Mouse (Mus musculus) embryonic facial prominence, embryonic 13.5 days (tissue): ENCODE results near the gene Mre11a. TPM values are rescaled to one million over a fixed set of nuclear protein-coding genes. Genes with fewer than 3 reads are reported as not detected.

Experiments
- ATAC-seq: fragments of 200-750 bp; cut with Nextera tagmentation; 2 replicates; pipeline ENCODE4 v1.8.0; 2017; ENCODE audit warnings: low read depth; ENCODE audit not compliant: insufficient number of reproducible peaks, insufficient read depth, low FRiP score, low TSS enrichment
- H3K27ac ChIP-seq: fragments of 300-500 bp; sonication (generic); 2 replicates; pipeline ENCODE4 v1.5.1; 2015; ENCODE audit warnings: moderate library complexity, mild to moderate bottlenecking, inconsistent platforms
- H3K27me3 ChIP-seq: fragments of 300-500 bp; sonication (generic); 2 replicates; pipeline ENCODE4 v1.6.1; 2015; ENCODE audit warnings: mild to moderate bottlenecking, inconsistent platforms
- H3K36me3 ChIP-seq: fragments of 300-500 bp; sonication (generic); 2 replicates; pipeline ENCODE4 v1.6.1; 2015; ENCODE audit warnings: mild to moderate bottlenecking, inconsistent platforms
- H3K4me1 ChIP-seq: fragments of 300-500 bp; sonication (generic); 2 replicates; pipeline ENCODE4 v1.6.1; 2015; ENCODE audit warnings: inconsistent platforms
- H3K4me2 ChIP-seq: fragments of 300-500 bp; sonication (generic); 2 replicates; pipeline ENCODE4 v1.6.1; 2015; ENCODE audit warnings: moderate library complexity, mild to moderate bottlenecking, inconsistent platforms
- H3K4me3 ChIP-seq: fragments of 300-500 bp; sonication (generic); 2 replicates; pipeline ENCODE4 v1.5.1; 2015; ENCODE audit warnings: mild to moderate bottlenecking, inconsistent platforms
- H3K9ac ChIP-seq: fragments of 300-500 bp; sonication (generic); 2 replicates; pipeline ENCODE4 v1.6.1; 2015; ENCODE audit warnings: mild to moderate bottlenecking, inconsistent platforms
- H3K9me3 ChIP-seq: fragments of 300-500 bp; sonication (generic); 2 replicates; pipeline ENCODE4 v1.6.1; 2016; ENCODE audit warnings: inconsistent platforms
- WGBS: fragments of 180-500 bp; shearing (Covaris S2); methylation state at CpG from one replicate; pipeline ENCODE4 v1.1.7; 2015; ENCODE audit warnings: mixed read lengths; 5-methylcytosine and 5-hydroxymethylcytosine counted together
- polyA plus RNA-seq: library from polyadenylated mRNA; unstranded; fragments of >200 nt; fragmentation: Nextera tagmentation; extraction: Ambion mirVana; gene quantifications from 2 replicates; pipeline ENCODE4 v1.2.1, GENCODE M21; 2015

The Mre11a gene
- polyA plus RNA-seq, 1 experiment from 2014 or later, result 27.9 TPM

DNA sequence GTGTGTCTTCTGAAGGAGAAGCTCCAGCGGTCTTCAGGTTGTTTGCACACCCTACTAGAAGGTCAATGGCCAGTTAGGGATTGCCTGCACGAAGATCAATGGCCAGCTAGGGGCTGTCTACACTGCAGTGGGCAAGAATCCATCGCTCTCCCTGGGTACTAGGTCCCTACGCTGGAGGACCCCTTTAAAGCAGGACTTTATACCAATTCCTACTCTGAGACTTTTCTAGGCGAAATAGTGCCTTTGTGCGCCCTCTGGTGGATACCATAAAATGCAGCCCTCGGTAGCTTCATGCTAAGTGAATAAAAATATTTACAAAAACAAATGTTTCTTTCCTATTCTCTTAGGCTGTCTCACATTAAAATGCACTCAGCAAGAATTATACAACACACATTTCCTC is 19.7 kb upstream of the Mre11a start:
- Histone ChIP-seq H3K9me3 (no peaks in the 10 kb centered on the region), H3K9ac (no peak overlapping the region), H3K4me1 (0 out of 2 replicates have a peak, but pooled peaks cover 4% of the 10 kb centered on the region), H3K27me3 (peaks cover 9% of the 10 kb centered on the region), H3K4me3 (no peak overlapping the region), H3K36me3 (no peaks in the 10 kb centered on the region), H3K27ac (no peak overlapping the region), H3K4me2 (no peak overlapping the region)
- 0 out of 2 replicates have a peak, but pooled peaks have one; percentile 48 for ATAC-seq
- WGBS, result 23% methylated on average over 7 of the region's 7 CpGs

DNA sequence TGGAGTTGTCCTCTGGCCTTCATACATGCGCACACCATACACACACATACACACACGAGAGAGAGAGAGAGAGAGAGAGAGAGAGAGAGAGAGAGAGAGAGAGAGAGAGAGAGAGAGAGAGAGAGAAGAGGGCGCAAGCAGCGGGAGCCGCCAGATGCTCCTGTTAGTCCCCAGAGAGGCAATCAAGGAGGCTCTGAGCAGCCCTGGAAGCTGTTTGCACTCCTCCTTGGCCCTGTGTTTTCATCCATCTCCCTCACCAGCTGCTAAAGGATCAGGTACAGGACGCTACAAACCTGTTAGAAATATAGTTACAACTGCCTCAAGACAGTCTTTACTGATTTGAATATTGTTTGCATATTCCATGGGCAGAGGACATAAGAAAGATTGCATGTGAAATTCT is 14.6 kb upstream of the Mre11a start:
- Histone ChIP-seq H3K4me2 (no peak overlapping the region), H3K9me3 (no peaks in the 10 kb centered on the region), H3K27ac (no peak overlapping the region), H3K36me3 (no peaks in the 10 kb centered on the region), H3K4me1 (peaks cover 8% of the 10 kb centered on the region), H3K27me3 (peaks cover 22% of the 10 kb centered on the region), H3K4me3 (no peak overlapping the region), H3K9ac (no peak overlapping the region)
- no peak for ATAC-seq
- 51% methylated on average over 6 of the region's 6 CpGs for WGBS

DNA sequence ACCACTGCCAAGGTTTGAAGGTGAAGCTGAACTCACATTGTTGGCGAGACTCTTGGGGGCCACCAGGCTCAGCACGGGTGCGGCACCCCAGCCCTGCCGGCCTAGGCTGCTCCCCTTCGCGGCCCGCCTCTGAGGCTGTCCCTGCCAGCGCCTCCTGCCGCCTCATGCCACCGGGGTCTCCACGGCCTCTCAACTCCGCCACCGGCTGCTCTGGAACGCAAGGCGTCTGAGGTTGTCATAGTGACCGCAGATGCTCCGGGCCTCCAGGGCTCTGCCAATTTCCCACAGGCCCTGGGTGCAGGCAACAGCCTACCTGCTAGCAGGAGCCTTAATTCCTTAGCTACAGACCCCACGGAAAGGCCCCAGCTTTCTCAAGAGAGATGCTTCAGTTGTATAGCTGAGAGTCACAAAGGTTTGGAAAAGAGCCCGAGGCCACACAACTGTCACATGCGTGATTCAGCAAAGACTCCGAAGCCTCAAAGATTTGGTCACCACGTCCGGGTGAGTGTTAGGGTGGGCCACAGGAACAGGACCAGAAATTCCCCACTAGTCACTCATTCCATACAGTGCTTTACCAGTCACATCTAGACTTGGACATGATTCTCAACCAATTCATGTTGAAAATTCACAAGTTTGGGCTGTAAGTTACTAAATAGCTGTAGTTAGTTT is 13.5 kb upstream of the Mre11a start, which contains the start of gene 1700012B09Rik:
1700012B09Rik (minus strand) TSS at position 228 of the 669 bp plus-strand sequence.
- Histone ChIP-seq H3K9ac (peak within 1 kb of the TSS; percentile 49; the same call in 1 of the 2 replicates), H3K36me3 (no peaks in the 10 kb centered on the region), H3K4me3 (no peak within 1 kb of the TSS), H3K27me3 (peaks cover 22% of the 10 kb centered on the region), H3K4me2 (peak within 1 kb of the TSS; percentile 44), H3K9me3 (no peaks in the 10 kb centered on the region), H3K4me1 (peaks cover 8% of the 10 kb centered on the region), H3K27ac (no peak within 1 kb of the TSS)
- ATAC-seq, result no peak; the same call in 1 of the 2 replicates
- 17% methylated on average over 23 of the region's 23 CpGs for WGBS

DNA sequence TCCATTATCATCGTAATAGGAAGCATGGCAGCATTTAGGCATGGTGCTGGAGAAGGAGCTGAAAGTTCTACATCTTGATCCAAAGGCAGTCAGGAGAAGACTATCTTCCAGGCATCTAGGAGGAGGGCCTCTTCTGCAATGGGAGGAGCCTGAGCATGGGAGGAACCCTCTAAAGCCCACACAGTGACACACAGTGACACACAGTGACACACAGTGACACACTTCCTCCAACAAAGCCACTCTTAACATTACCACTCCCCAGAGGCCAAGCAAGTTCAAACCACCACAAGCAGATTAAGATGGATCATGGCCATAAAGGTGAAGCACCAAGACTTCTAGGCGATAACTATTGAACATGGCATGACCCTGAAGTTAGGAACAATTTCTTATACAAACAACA is 12.4 kb upstream of the Mre11a start:
- H3K36me3 ChIP-seq, result no peaks in the 10 kb centered on the region
- H3K4me1 ChIP-seq, result peaks cover 8% of the 10 kb centered on the region
- no peaks in the 10 kb centered on the region for H3K9me3 ChIP-seq
- no peak overlapping the region for H3K9ac ChIP-seq
- H3K27me3 ChIP-seq, result peaks cover 22% of the 10 kb centered on the region
- no peak overlapping the region for H3K4me3 ChIP-seq
- ATAC-seq, result no peak
- WGBS, result 90% methylated on average over 2 of the region's 2 CpGs
- H3K4me2 ChIP-seq, result no peak overlapping the region
- no peak overlapping the region for H3K27ac ChIP-seq

DNA sequence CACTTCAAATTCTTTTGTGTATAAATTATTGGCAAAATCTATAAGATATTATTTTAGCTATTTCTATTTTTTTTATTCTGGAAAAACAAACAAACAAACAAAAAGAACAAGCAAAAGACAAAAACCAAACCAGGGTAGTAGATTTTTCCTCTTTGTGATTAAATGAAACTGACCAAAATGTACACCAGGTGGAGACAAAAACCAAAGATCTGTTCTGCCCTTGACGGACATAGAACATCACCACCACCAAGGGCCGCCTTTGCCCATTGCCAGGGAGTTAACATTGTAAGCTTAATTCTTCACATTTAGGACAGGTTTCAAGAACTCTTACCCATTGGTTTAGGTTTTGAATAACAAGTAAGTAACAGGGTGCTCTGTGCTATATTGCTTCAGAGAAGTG is 10.6 kb upstream of the Mre11a start:
- no peaks in the 10 kb centered on the region for H3K36me3 ChIP-seq
- H3K27ac ChIP-seq, result no peak overlapping the region
- H3K4me3 ChIP-seq, result no peak overlapping the region
- peaks cover 8% of the 10 kb centered on the region for H3K4me1 ChIP-seq
- no peaks in the 10 kb centered on the region for H3K9me3 ChIP-seq
- no peak overlapping the region for H3K4me2 ChIP-seq
- no peak overlapping the region for H3K9ac ChIP-seq
- ATAC-seq, result no peak
- 46% methylated on average over 2 of the region's 2 CpGs for WGBS
- H3K27me3 ChIP-seq, result peaks cover 19% of the 10 kb centered on the region

DNA sequence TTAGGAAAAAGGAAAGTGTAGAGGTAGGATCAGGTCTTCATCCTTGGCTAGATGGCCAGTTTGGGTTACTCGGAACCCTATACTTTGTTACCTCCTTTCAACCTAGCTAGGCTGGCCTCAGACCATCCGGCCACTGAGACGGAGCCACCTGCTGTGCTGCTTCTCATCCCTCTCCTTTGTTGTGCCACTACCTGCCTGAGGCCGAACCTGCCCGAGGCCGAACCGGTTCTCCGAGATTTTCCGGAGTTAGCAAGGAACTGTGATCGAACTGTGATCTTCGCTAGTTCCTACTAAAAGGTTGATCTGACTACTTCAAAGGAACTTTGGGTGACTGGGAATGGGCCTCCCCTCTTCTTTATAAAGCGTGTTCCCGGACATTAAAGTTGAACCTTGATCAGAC is 6.1 kb upstream of the Mre11a start:
- H3K9ac ChIP-seq, result no peak overlapping the region
- H3K27ac ChIP-seq, result no peak overlapping the region
- H3K4me2 ChIP-seq, result no peak overlapping the region
- ATAC-seq, result no peak
- H3K4me3 ChIP-seq, result no peak overlapping the region
- no peaks in the 10 kb centered on the region for H3K9me3 ChIP-seq
- H3K36me3 ChIP-seq, result peaks cover 28% of the 10 kb centered on the region
- no peaks in the 10 kb centered on the region for H3K27me3 ChIP-seq
- WGBS, result 27% methylated on average over 13 of the region's 13 CpGs
- no peaks in the 10 kb centered on the region for H3K4me1 ChIP-seq

DNA sequence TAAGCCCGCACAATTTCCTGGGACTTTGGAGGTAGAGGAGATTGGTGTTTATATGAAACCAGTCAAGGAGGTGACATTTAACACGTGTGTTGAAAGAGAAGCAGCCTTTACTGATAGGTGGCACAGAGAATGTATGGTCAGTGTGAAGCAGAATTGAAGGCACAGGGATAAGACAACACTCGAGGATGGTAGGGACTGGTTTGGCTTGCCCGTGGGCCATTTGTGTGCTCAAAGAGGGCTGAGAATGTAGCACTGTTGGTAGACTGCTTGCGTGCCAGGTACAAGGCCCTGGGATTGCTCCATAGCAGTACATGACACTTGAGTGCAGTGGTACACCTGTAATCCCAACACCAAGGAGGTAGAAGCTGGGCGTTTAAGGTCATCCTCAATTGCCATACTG is 2.9 kb downstream of the Mre11a start:
- WGBS, result 90% methylated on average over 6 of the region's 6 CpGs
- peaks cover 3% of the 10 kb centered on the region; the same call in 1 of the 2 replicates for H3K4me1 ChIP-seq
- peaks cover 42% of the 10 kb centered on the region for H3K36me3 ChIP-seq
- H3K27me3 ChIP-seq, result no peaks in the 10 kb centered on the region
- no peak overlapping the region for H3K4me2 ChIP-seq
- no peaks in the 10 kb centered on the region for H3K9me3 ChIP-seq
- H3K27ac ChIP-seq, result no peak overlapping the region
- H3K9ac ChIP-seq, result no peak overlapping the region
- no peak overlapping the region for H3K4me3 ChIP-seq
- no peak for ATAC-seq

DNA sequence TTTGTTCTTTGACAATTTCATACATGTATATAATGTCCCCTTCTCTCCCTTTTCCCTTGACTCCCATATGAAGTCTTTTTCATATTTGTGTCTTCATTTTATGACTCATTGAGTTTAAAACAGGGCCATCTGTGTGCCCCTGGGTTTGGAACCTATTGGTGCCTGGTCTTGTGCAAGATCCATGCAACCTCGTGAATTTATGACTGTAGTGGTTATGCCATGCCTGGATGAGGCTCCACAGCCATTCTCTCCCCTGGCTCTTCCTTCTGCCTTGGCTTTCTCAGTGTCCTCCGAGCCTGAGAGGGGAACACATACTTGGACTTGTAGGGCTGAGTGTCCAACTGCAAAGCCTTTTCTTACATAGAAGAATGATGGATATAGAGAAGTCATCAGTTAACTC is 21.3 kb downstream of the Mre11a start:
- H3K4me3 ChIP-seq, result no peak overlapping the region
- no peak for ATAC-seq
- no peaks in the 10 kb centered on the region for H3K27me3 ChIP-seq
- H3K4me2 ChIP-seq, result no peak overlapping the region
- no peak overlapping the region for H3K27ac ChIP-seq
- H3K4me1 ChIP-seq, result no peaks in the 10 kb centered on the region
- no peak overlapping the region for H3K9ac ChIP-seq
- no peaks in the 10 kb centered on the region for H3K9me3 ChIP-seq
- 91% methylated on average over 2 of the region's 2 CpGs for WGBS
- H3K36me3 ChIP-seq, result peaks cover 73% of the 10 kb centered on the region

DNA sequence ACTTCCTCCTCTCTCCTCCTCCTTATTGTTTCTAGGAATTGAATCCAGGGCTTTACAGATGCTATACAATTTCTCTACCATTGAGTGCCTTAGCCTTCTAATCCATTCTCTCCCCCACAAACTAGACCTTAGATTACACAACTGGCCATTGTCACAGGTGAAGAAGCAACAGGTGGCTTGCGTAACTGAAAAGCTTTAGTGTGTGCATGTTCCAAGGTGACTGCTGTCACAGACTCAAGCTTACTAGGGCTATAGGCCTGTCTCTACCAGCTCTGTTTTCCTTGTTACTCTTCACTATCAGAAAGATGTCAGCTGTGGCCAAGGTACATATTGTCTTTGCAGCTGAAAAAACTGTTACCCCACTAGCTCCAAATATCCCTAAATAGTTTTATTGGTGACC is 22.3 kb downstream of the Mre11a start:
- no peak overlapping the region for H3K4me3 ChIP-seq
- H3K9ac ChIP-seq, result no peak overlapping the region
- no peak overlapping the region for H3K4me2 ChIP-seq
- no peak for ATAC-seq
- no peaks in the 10 kb centered on the region for H3K27me3 ChIP-seq
- H3K27ac ChIP-seq, result no peak overlapping the region
- WGBS, result 98% methylated on average over 1 of the region's 1 CpGs
- H3K4me1 ChIP-seq, result no peaks in the 10 kb centered on the region
- H3K36me3 ChIP-seq, result peaks cover 72% of the 10 kb centered on the region
- H3K9me3 ChIP-seq, result no peaks in the 10 kb centered on the region

DNA sequence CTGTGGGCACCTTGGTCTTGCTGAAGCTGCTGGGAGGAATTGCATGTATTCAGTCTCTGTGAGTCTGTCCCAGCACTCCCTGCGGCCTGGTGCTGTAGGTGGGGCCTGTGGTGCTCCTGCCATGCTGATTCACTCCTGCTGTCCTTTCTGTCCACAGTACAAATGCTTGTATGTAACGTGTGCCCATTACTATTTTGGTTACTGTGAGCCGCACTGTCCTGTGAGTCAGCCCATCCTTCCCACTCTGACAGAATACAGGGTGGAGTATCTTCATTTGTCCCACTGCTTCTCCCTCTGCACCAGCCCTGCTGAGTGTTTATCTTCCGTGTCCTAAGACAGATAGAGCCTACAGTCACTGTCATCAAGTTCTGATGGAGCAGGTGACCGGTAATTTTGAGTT is 25.7 kb downstream of the Mre11a start:
- ATAC-seq, result no peak
- H3K27me3 ChIP-seq, result no peaks in the 10 kb centered on the region
- peaks cover 74% of the 10 kb centered on the region for H3K36me3 ChIP-seq

DNA sequence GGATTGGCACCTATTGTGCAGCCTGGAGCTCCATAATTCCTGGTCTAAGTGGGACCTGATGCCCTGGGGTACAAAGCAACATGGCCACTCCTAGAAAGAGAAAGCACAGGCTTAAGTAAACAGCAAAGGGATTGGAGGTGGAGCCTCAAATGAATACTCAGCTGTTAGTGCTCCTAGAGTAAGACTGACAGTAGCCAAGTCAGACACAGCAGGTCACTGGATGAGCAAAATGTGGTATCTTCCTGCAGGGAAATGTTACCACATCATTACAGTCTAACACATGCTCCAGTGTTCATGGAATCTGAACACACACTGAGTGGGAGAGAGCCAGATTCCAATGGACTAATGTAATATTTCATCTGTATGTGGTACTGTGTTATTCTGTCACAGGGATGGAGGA is 36.9 kb downstream of the Mre11a start:
- Histone ChIP-seq H3K36me3 (peaks cover 82% of the 10 kb centered on the region), H3K4me1 (no peaks in the 10 kb centered on the region), H3K27me3 (no peaks in the 10 kb centered on the region), H3K4me3 (no peak overlapping the region), H3K27ac (no peak overlapping the region), H3K9ac (no peak overlapping the region), H3K9me3 (no peaks in the 10 kb centered on the region), H3K4me2 (no peak overlapping the region)
- no peak for ATAC-seq

More for the DNA sequence above, 25.7 kb downstream of the Mre11a start:
- H3K27ac ChIP-seq, result no peak overlapping the region
- no peak overlapping the region for H3K9ac ChIP-seq
- no peak overlapping the region for H3K4me2 ChIP-seq
- no peak overlapping the region for H3K4me3 ChIP-seq
- H3K9me3 ChIP-seq, result no peaks in the 10 kb centered on the region
- H3K4me1 ChIP-seq, result no peaks in the 10 kb centered on the region
- WGBS, result 93% methylated on average over 5 of the region's 5 CpGs

DNA sequence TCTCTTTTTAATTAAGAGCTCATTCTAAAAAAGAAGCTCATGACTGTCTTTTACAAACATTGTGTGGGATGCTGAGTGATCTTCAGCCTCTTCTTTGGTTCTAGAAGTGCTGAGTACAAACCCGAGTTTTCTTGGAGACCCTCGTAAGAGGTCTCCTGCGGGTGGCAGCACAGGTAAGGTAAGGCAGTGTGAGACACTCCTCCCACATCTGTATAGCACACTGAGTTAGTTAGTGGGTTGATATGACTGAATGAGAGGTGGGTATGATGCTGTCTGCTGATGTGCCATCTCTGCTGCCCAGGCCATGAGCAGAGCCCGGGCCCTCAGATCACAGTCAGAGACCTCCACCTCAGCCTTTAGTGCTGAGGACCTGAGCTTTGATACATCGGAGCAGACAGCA is 40.4 kb downstream of the Mre11a start:
- H3K9ac ChIP-seq, result no peak overlapping the region
- 88% methylated on average over 5 of the region's 5 CpGs for WGBS
- peaks cover 68% of the 10 kb centered on the region for H3K36me3 ChIP-seq

More for the DNA sequence above, 40.4 kb downstream of the Mre11a start:
- H3K4me1 ChIP-seq, result no peaks in the 10 kb centered on the region
- H3K9me3 ChIP-seq, result no peaks in the 10 kb centered on the region
- no peak for ATAC-seq
- no peak overlapping the region for H3K27ac ChIP-seq
- H3K27me3 ChIP-seq, result no peaks in the 10 kb centered on the region
- no peak overlapping the region for H3K4me3 ChIP-seq
- no peak overlapping the region for H3K4me2 ChIP-seq
